Comparison of ENCODE assay signal across 8 mouse cellular contexts in genomic region chr1:182018397-182019265, GRCm38 (mm10). TPM values are rescaled to one million over a fixed set of nuclear protein-coding genes. Genes with fewer than 3 reads are reported as not detected.
DNase-seq lines count a peak whose midpoint lies in the region; TF ChIP-seq lines count a peak whose summit lies in the region.

No protein-coding gene starts in this region.

- dilution Hi-C loops in CH12.LX (cut with MboI; ENCODE audit: extremely low pct_ligation_motif_present, extremely low pct_unique_long_range_greater_than_20kb, low sequenced_read_pairs), result no loop called here

- peaks cover 39% of the 10 kb centered on the region for H3K79me2 ChIP-seq in CH12.LX (replicated peaks; ENCODE audit: control insufficient read depth, extremely low read depth, insufficient read depth, poor library complexity, severe bottlenecking)

- DNase-seq in CH12.LX (ENCODE audit: extremely low read depth) (peak; percentile 66), adipocyte (ENCODE audit: low spot score) (peak; percentile 67)
- DNase-seq in embryonic facial prominence, embryonic 10.5 days (ENCODE audit: low spot score), result peak; percentile 80
- DNase-seq in heart, postnatal 14 days, result peak; percentile 33 to 44
- peak in 1 of 2 experiments; percentile 38 for DNase-seq in layer of hippocampus, adult 2 months (ENCODE audit: low spot score in 2 of 2)
- DNase-seq in lung, postnatal 10 days, result peak; percentile 54
- DNase-seq in right cerebral cortex, postnatal 25 days, result peak; percentile 34
- no peak for DNase-seq in spleen, postnatal 14 days (ENCODE audit: low spot score in 2 of 2)

- no peak; the same call in 1 of the 2 replicates for TF ChIP-seq RAD21 in CH12.LX (IDR thresholded peaks at IDR 0.05; ENCODE audit: low read depth, low read length)

- H3K27me3 ChIP-seq in CH12.LX (replicated peaks), result peaks cover 12% of the 10 kb centered on the region
- H3K27me3 ChIP-seq in embryonic facial prominence, embryonic 10.5 days (replicated peaks; ENCODE audit: low read depth, poor library complexity, severe bottlenecking), result no peaks in the 10 kb centered on the region

- no peak for TF ChIP-seq POLR2A in CH12.LX (IDR thresholded peaks at IDR 0.05; ENCODE audit: low read depth, low read length)

- peak overlapping the region; percentile 73 to 94 (median 76) for H3K4me3 ChIP-seq in CH12.LX (replicated peaks in 1 of 3; ENCODE audit: low read depth in 2 of 3, low read length in 2 of 3, poor library complexity in 1 of 3)
- peak overlapping the region; percentile 90 for H3K4me3 ChIP-seq in embryonic facial prominence, embryonic 10.5 days
- peak overlapping the region; percentile 98 for H3K4me3 ChIP-seq in layer of hippocampus, adult 2 months

- WGBS in embryonic facial prominence, embryonic 10.5 days, result under 1% methylated on average over 29 of the region's 29 CpGs

- intact Hi-C loops in heart, postnatal 14 days (cut with DNase I), result loop anchor here (2.0 to 5.0 kb wide), 2 partner anchors 46 to 96 kb away; no protein-coding TSS in a partner anchor

- H3K36me3 ChIP-seq in CH12.LX (replicated peaks in 1 of 2; ENCODE audit: control insufficient read depth in 1 of 2, insufficient read depth in 1 of 2, low read length in 1 of 2), result peaks cover 8 to 12% of the 10 kb centered on the region in 2 experiments
- H3K36me3 ChIP-seq in embryonic facial prominence, embryonic 10.5 days (replicated peaks), result peaks cover 29% of the 10 kb centered on the region

- 0 out of 2 replicates have a peak, but pooled peaks have one; percentile 17 for TF ChIP-seq EP300 in CH12.LX (IDR thresholded peaks at IDR 0.05; ENCODE audit: low read length)

- no peak for TF ChIP-seq CTCF in CH12.LX (conservative IDR thresholded peaks at IDR 0.05 in 1 of 2, IDR thresholded peaks at IDR 0.05 in 1 of 2; ENCODE audit: low read depth in 2 of 2, low read length in 2 of 2)
- no peak for TF ChIP-seq CTCF in layer of hippocampus, adult 2 months (conservative IDR thresholded peaks at IDR 0.05)

- H3K9ac ChIP-seq in CH12.LX (ENCODE audit: insufficient read depth, low read depth), result peak overlapping the region; percentile 91

- peak overlapping the region; percentile 35; the same call in 1 of the 2 replicates for H3K27ac ChIP-seq in CH12.LX (ENCODE audit: insufficient read depth, low read depth)
- H3K27ac ChIP-seq in embryonic facial prominence, embryonic 10.5 days (replicated peaks), result peak overlapping the region; percentile 99
- H3K27ac ChIP-seq in layer of hippocampus, adult 2 months, result peak overlapping the region; percentile 95

- peaks cover 10 to 27% of the 10 kb centered on the region in 2 experiments for H3K4me1 ChIP-seq in CH12.LX (ENCODE audit: control insufficient read depth in 1 of 2, insufficient read depth in 2 of 2)
- H3K4me1 ChIP-seq in embryonic facial prominence, embryonic 10.5 days, result peaks cover 31% of the 10 kb centered on the region

- no peaks in the 10 kb centered on the region for H3K9me3 ChIP-seq in CH12.LX (replicated peaks; ENCODE audit: low read length)
- no peaks in the 10 kb centered on the region for H3K9me3 ChIP-seq in embryonic facial prominence, embryonic 10.5 days

- in situ Hi-C loops in CH12.LX (cut with MboI; ENCODE audit: low pct_ligation_motif_present, low pct_unique_long_range_greater_than_20kb, low sequenced_read_pairs), result no loop called here

- H3K4me2 ChIP-seq in CH12.LX (ENCODE audit: insufficient read depth, low read depth, poor library complexity, severe bottlenecking), result peak overlapping the region; percentile 63

TF ChIP-seq in CH12.LX, 34 proteins besides CTCF, POLR2A, EP300 and RAD21:
- peak; percentile 57; the same call in 1 of the 2 replicates for TF ChIP-seq MXI1 (IDR thresholded peaks at IDR 0.05; ENCODE audit: low read depth, low read length)
- no peak for TF ChIP-seq BHLHE40 (IDR thresholded peaks at IDR 0.05; ENCODE audit: low read depth, low read length)
- peak; percentile 11; the same call in 1 of the 2 replicates for TF ChIP-seq SIN3A (IDR thresholded peaks at IDR 0.05; ENCODE audit: low read length)
- TF ChIP-seq MAZ (IDR thresholded peaks at IDR 0.05; ENCODE audit: low read depth, low read length), result no peak
- no peak for TF ChIP-seq POLR2AphosphoS2 (IDR thresholded peaks at IDR 0.05; ENCODE audit: low read depth, low read length)
- TF ChIP-seq ZMIZ1 (IDR thresholded peaks at IDR 0.05; ENCODE audit: low read depth, low read length), result no peak
- TF ChIP-seq PAX5 (IDR thresholded peaks at IDR 0.05; ENCODE audit: low read length), result no peak
- peak; percentile 42 for TF ChIP-seq MYC (IDR thresholded peaks at IDR 0.05; ENCODE audit: low read depth, low read length)
- TF ChIP-seq CHD1 (IDR thresholded peaks at IDR 0.05; ENCODE audit: low read depth, low read length), result no peak
- no peak for TF ChIP-seq TCF12 (IDR thresholded peaks at IDR 0.05; ENCODE audit: low read depth, low read length)
- TF ChIP-seq CHD2 (IDR thresholded peaks at IDR 0.05; ENCODE audit: low read length), result peak; percentile 71; the same call in 1 of the 2 replicates
- no peak for TF ChIP-seq HCFC1 (IDR thresholded peaks at IDR 0.05; ENCODE audit: low read depth, low read length)
- TF ChIP-seq ZC3H11A (IDR thresholded peaks at IDR 0.05; ENCODE audit: low read depth, low read length), result no peak
- TF ChIP-seq TBP (conservative IDR thresholded peaks at IDR 0.05; ENCODE audit: low read depth, low read length), result 0 out of 2 replicates have a peak, but pooled peaks have one; percentile 45
- no peak for TF ChIP-seq ZKSCAN1 (IDR thresholded peaks at IDR 0.05; ENCODE audit: borderline replicate concordance, low read depth, low read length)
- TF ChIP-seq ZNF384 (IDR thresholded peaks at IDR 0.05; ENCODE audit: low read depth, low read length), result no peak
- TF ChIP-seq GABPA (IDR thresholded peaks at IDR 0.05; ENCODE audit: insufficient replicate concordance, low read depth, low read length), result no peak
- peak; percentile 4; the same call in 1 of the 2 replicates for TF ChIP-seq SMC3 (IDR thresholded peaks at IDR 0.05; ENCODE audit: low read depth, low read length)

RNA-seq across cellular contexts. Expression of gene Enah, which starts 1.2 kb away (rescaled TPM):
- total RNA-seq in CH12.LX (2012; rRNA removed), result 72.6 and 80.1 TPM in 2 replicates
- total RNA-seq in CH12.LX (2014; rRNA removed), result 45.3 and 52.4 TPM in 2 replicates
- polyA plus RNA-seq in CH12.LX (2012; ENCODE audit: insufficient read length, low read depth), result 75.3 and 79.0 TPM in 2 replicates
- 30.4 and 30.6 TPM in 2 replicates for polyA plus RNA-seq in embryonic facial prominence, embryonic 10.5 days (2016; fragmentation: Nextera tagmentation; extraction: Ambion mirVana)
- 10 to 100 TPM; 90.6 to 92.1 TPM for total RNA-seq in heart, postnatal 14 days (2021)
- total RNA-seq in layer of hippocampus, adult 2 months (2021), result 100 to 1,000 TPM; 192 to 203 TPM

Comparison
In these comparisons a context has a peak if more than half of its experiments do, and no peak if none do; other contexts are left out.
1. DNase-seq: peak in CH12.LX (single experiment), adipocyte (single experiment), embryonic facial prominence, embryonic 10.5 days (single experiment), heart, postnatal 14 days (2 of 2), lung, postnatal 10 days (single experiment) and right cerebral cortex, postnatal 25 days (single experiment); none in spleen, postnatal 14 days (0 of 2).
2. H3K27ac ChIP-seq: peak in every context shown above with its lines; median percentile 99 in embryonic facial prominence, embryonic 10.5 days; 95 in layer of hippocampus, adult 2 months; 35 in CH12.LX.
3. Peak in every context shown above with its lines, with median percentiles within 50 percentile points of each other: H3K4me3 ChIP-seq.